Mouse (Mus musculus): ENCODE measurements at regions not wholly inside any gene's neighbourhood (a gene's known extent, or its start where the extent isn't known, plus 50 kb on each side); places are given as distances from the start of the nearest gene placed in this dataset.

GRCm38 (mm10) chr1:73727781-73728180 is 396.5 kb downstream of the Tns1 start:
- no peak for DNase-seq (ENCODE audit: low spot score in 2 of 2)

- DNase-seq (ENCODE audit: low spot score in 2 of 2): no peak
Observed at GRCm38 (mm10) chr1:73726658-73727057, 397.6 kb downstream of the Tns1 start.

GRCm38 (mm10) chr1:73725486-73725885 is 398.8 kb downstream of the Tns1 start:
- no peak for DNase-seq (ENCODE audit: low spot score in 2 of 2)

- DNase-seq (ENCODE audit: low spot score in 2 of 2): no peak
Observed at GRCm38 (mm10) chr1:73724551-73724950, 399.7 kb downstream of the Tns1 start.

GRCm38 (mm10) chr1:73721486-73722225 is 402.6 kb downstream of the Tns1 start:
- no peak for DNase-seq (ENCODE audit: low spot score in 2 of 2)

GRCm38 (mm10) chr1:73718421-73718820 is 405.8 kb downstream of the Tns1 start:
- DNase-seq (ENCODE audit: low spot score in 2 of 2): no peak

GRCm38 (mm10) chr1:73717401-73717800 is 406.8 kb downstream of the Tns1 start:
- no peak for DNase-seq (ENCODE audit: low spot score in 2 of 2)

- no peak for DNase-seq (ENCODE audit: low spot score in 2 of 2)
Observed at GRCm38 (mm10) chr1:73716901-73717300, 407.3 kb downstream of the Tns1 start.

- no peak for DNase-seq (ENCODE audit: low spot score in 2 of 2)
Observed at GRCm38 (mm10) chr1:73715571-73715970, 408.7 kb downstream of the Tns1 start.

- no peak for DNase-seq (ENCODE audit: low spot score in 2 of 2)
Observed at GRCm38 (mm10) chr1:73702428-73702842, 421.8 kb downstream of the Tns1 start.

GRCm38 (mm10) chr1:73693537-73693936 is 430.7 kb downstream of the Tns1 start:
- DNase-seq (ENCODE audit: low spot score in 2 of 2): no peak

- DNase-seq (ENCODE audit: low spot score in 2 of 2): no peak
Observed at GRCm38 (mm10) chr1:73685734-73686133, 438.5 kb downstream of the Tns1 start.

- DNase-seq (ENCODE audit: low spot score in 2 of 2): no peak
Observed at GRCm38 (mm10) chr1:73685066-73685465, 439.2 kb downstream of the Tns1 start.

- DNase-seq (ENCODE audit: low spot score in 2 of 2): no peak
Observed at GRCm38 (mm10) chr1:73684166-73684565, 440.1 kb downstream of the Tns1 start.

GRCm38 (mm10) chr1:73683132-73683888 is 440.9 kb downstream of the Tns1 start:
- DNase-seq (ENCODE audit: low spot score in 2 of 2): no peak

GRCm38 (mm10) chr1:73681697-73682096 is 442.6 kb downstream of the Tns1 start:
- DNase-seq (ENCODE audit: low spot score in 2 of 2): no peak

- DNase-seq (ENCODE audit: low spot score in 2 of 2): no peak
Observed at GRCm38 (mm10) chr1:73680829-73681228, 443.4 kb downstream of the Tns1 start.

GRCm38 (mm10) chr1:73673851-73674235 is 450.4 kb downstream of the Tns1 start:
- DNase-seq (ENCODE audit: low spot score in 2 of 2): no peak

- DNase-seq (ENCODE audit: low spot score in 2 of 2): no peak
Observed at GRCm38 (mm10) chr1:73673191-73673850, 450.9 kb downstream of the Tns1 start.

GRCm38 (mm10) chr1:73672239-73672638 is 452.0 kb downstream of the Tns1 start:
- no peak for DNase-seq (ENCODE audit: low spot score in 2 of 2)

GRCm38 (mm10) chr1:73668691-73669090 is 455.6 kb downstream of the Tns1 start:
- DNase-seq (ENCODE audit: low spot score in 2 of 2): no peak

- DNase-seq (ENCODE audit: low spot score in 2 of 2): no peak
Observed at GRCm38 (mm10) chr1:73663546-73663945, 460.7 kb downstream of the Tns1 start.

GRCm38 (mm10) chr1:73645011-73645410 is 479.2 kb downstream of the Tns1 start:
- no peak for DNase-seq (ENCODE audit: low spot score in 2 of 2)
